Mouse (Mus musculus): ENCODE measurements around the gene Cd63.

The Cd63 gene

DNA sequence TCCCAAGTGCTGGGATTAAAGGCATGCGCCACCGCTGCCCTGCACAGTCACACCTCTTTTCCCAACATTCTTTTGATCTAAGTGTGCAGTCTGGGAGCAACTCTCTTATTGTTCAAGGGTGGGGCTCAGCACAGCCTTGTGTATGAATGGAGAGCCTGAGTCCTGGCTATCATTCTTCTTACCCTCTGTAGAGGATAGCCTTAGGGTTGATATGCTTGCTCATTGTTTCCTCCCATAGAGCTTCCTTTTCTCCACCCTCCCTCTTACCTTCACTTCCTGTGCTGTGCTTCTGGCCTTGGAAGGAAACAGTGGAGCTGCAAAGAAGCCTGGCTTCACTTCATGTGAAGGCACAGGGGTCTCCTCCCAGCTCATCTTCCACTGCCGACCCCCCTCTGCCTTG, at the start of gene Cd63:
Gene Cd63 (plus strand): TSS at position 292 of the 400 bp plus-strand sequence.
- 87% methylated on average over 3 of the region's 3 CpGs for WGBS

DNA sequence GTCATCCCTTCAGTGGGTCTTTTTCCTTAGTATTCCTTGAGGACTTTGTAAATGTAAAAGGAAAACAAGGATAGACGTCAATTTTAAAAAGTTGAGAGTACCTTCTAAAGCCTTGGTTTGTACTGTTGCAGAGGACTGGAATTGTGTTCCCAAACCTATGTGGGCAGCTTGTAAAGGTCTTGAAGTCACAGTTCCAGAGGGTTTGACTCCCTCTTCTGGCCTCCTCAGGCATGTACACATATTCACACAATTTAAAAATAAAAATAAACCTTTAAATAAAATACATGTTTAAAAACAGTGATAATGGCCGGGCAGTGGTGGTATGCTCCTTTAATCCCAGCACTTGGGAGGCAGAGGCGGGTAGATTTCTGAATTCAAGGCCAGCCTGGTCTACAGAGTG, 34.7 kb upstream of the Cd63 start:
- 73% methylated on average over 3 of the region's 3 CpGs for WGBS

DNA sequence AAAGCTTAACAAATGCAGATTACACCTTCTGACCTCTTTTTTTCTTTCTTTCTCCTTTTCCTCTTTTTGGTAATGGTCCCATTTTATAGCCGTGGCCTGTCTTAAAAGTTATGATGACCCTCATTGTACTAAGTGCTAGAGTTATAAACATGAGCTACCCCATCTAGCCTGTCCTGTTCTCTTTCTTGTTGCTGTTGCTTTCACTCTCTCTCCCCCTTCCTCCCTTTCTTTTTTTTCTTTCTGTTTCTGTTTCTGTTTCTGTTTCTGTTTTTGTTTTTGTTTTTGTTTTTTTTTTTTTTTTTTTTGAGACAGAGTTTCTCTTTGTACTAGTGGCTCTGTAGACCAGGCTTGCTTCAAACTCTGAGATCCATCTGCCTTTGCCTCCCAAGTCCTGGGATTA, 34.3 kb upstream of the Cd63 start:
- 77% methylated on average over 1 of the region's 1 CpGs for WGBS

DNA sequence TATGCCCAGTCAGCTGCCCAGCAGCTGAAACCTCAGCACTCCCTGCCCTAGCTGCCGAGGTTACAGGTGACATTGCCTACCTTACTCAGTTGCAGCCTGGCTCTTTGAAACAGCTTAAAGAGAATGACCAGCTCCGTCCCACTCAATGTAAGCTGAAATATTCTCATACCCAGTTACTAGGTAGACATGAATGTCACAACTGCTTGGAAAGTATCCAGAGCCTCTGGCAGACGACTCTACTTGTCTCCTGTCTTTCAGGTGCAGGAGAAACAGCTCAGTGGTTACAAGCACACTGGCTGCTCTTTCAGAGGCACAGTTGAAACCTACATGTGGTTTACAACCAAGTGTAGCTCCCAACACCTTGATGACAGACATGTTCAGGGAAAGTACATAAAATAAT, 30.4 kb upstream of the Cd63 start:
- WGBS = 80% methylated on average over 3 of the region's 3 CpGs

DNA sequence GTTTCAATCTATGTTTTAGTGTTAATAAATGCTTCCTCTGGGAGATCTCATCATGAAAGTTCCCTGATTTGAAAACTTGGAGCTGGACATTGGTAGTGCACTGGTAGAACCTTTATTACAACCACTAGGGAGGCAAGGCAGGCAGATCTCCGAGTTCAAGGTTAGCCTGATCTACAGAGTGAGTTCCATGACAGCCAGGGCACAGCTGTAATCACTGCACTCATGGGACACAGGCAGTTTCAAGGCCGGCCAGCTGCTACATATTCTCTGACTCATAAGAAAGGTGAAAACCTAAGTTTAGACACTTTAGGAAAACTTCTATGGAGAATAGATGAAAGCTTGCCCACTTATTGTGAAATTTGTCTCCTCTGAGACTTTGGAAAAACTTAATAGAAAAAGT, 22.0 kb upstream of the Cd63 start:
- 89% methylated on average over 2 of the region's 2 CpGs for WGBS

DNA sequence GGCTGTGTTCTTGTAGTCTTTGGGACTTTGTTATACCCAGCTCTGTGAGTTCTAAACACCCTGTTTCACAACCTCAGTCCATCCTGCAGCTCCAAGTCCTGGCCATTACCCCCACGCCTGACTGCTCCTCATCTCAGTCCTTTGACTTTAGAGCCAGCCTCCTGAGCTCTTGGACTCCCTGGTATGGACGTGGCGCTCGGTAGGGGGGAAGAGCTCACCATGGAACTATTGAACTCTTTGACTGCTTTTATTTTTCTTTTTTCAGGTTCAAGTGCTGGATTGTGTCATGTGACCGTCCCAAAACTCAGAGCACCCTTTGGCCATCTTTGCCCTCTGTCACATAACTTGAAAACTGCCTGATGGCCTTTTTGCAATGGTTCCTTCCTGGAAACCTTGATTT, 18.7 kb upstream of the Cd63 start:
- 87% methylated on average over 5 of the region's 5 CpGs for WGBS

DNA sequence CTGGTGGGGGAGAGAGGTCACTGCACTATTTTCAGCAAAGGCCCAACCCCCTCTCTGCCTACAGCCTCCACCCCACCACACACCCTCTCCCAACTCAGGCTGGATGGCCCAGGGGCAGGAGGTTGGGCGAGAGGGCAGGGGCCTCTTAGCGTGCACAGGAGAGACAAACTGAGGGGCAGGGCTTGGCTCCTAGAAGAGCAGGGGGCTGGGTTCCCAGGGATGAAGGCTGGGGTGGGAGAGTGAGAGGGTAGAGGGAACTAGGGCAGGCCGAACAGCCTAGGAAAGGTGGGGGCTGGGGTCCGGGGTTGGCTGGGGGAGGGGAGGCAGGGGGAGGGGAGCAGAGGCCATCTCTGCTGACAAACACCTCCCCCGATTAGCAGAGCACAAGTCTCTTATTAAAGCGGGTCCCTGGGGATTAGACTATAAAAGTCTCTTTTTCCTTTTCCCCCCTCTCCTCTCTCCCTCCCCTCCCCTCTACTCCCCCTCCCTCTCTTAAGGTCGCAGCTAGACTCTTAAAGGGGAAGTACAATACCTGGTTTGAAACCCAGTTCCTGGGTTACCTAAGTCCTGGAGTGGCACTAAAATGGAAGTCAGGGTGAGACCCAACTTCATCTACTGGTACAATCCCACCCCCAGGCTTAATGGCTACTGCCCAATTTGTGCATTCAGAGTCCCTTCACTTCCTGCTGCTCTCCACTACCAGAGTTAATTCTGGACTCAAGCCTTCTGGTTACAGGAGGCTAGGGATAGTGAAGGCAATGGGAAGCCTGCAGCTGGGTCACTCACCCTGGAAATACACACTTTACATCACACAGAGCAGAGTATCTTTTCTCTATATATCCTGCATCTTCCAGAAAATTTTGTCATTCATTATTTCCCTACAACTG, 11.6 kb upstream of the Cd63 start:
- 13% methylated on average over 7 of the region's 7 CpGs for WGBS

DNA sequence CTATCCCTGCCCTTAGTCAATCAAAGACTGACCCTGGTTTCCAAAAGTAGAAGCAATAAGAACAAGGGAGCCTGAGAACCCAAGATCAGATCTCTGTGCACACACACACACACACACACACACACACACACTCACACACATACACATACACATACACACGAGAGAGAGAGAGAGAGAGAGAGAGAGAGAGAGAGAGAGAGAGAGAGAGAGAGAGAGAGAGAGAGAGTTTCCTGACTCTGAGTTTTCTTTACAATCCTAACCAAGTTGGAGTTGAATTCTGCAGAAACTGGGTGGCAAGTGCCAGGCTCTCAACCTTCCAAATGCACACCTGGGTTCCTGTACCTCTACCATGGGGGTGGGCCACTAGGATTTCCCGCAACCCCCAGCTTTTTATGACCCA, 10.9 kb upstream of the Cd63 start:
- WGBS = 61% methylated on average over 1 of the region's 2 CpGs

DNA sequence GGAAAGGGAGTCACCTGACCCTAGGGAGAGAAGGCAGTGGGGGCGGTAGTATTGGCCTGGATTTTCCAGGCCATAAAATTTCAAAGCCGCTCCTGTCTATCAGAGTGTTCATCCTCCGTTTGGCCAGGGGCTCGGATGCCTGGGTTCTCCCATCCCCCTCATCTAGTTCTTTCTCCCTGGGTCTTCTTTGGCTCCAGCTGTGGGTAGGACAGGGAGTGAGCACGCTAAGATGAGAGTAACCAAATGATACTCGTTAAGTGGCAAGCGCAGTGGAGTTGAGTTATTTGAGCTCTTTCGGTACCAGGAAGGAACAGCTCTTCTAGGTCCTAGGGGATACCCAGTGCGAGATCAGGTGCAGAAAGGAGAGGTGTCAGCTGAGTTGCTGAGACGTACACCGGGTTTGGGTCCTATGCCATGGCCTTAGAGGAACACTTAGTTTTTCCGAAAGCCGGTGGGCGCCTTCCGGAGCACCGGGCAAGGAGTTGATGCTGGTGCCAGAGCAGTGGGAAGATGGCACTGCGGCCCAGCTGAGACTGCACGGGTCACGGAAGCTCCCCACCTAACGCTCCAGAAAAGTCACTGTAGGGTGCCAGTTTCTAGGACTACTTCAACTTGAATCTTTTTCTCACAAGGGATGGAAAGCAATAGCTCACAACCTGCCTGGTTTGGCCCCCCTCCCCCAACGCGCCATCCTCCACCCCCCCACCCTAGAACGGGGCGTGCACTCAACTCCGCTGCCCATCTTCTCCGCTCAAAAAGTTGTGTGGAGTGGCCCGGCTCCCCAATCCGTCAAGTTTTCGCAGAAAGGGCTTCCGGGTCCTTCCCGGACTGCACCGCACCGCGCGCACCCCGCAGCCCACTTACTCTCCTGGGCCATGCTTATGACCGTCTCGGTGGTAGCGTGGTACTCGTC, 10.2 kb upstream of the Cd63 start:
- 3% methylated on average over 40 of the region's 40 CpGs for WGBS

DNA sequence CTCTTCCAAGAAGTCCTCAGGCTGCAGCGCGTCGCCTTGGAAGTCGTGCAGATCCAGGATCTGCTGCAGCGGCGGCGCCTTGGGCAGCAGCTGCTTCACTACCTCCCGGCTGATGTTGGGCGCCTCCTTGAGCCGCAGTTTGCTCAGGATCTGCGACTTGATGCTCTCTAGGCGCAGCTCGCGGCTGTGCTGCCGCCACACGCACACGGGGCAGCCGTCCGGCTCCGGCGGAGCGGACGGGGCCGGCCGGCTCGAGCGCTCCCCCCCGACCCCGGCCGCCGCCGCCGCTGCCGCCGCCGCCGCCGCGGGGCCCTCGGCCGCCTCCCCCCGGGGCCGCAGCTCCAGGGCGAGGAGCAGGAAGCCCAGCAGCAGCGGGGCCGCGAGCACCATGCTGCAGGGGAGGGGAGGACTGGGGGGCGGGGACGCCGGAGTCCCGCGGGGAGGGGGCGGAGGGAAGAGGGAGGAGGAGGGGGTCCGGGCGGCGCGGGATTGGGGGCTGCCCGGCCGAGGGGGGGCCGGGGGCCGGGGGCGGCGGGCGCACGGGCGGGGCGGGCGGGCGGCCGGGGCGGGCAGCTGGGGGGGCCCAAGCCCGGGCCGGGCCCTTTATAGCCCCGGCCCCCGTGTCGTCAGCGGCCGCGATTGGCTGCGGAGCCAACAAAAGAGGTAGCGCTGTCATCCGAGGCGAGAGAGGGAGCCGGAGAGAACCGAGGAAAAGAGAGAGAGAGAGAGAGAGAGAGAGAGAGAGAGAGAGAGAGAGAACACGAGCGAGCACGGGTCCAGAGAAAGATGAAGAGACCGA, 9.3 kb upstream of the Cd63 start, which contains the start of gene Gdf11:
Gene Gdf11 (minus strand): TSS at position 423 of the 799 bp plus-strand sequence.
- WGBS = under 1% methylated on average over 71 of the region's 89 CpGs

DNA sequence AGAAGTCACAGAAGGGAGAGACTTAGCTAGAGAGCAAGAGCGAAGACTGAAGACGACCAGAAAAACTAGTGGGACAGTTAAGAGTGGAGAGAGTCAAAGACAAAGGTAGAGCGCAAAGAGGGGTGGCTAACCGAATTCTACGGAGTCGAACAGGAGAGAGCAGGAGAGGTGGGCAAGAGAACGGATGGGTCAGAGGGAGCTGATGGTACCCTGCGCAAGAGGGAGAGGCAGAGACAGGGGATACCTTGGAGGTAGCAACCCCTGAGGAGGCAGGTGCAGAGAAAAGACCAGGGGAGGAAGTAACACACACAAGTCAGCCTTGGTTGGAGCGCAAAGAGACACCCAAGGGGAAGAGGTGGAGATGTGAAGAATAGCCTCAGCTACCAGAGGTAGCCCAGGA, 8.5 kb upstream of the Cd63 start:
- 16% methylated on average over 9 of the region's 9 CpGs for WGBS

DNA sequence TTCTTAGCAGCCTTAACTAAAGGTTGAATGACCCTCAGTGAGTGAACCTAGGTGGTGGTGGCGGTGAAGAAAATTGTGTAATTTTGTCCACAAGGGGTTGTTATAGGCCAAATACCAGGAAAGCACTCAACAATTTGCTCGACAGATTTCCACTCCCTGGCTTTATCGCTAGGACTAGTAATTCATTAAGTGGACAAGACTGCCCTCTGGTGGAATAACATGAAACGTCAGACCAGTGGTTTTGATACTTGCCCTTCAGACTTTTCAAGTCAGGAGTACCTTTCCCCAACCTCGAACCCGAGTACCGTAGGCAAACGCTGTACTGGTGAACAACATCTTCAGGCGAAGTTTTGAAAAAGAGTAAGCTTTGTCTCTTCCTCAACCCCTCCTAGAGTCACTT, 5.4 kb upstream of the Cd63 start:
- under 1% methylated on average over 9 of the region's 9 CpGs for WGBS

DNA sequence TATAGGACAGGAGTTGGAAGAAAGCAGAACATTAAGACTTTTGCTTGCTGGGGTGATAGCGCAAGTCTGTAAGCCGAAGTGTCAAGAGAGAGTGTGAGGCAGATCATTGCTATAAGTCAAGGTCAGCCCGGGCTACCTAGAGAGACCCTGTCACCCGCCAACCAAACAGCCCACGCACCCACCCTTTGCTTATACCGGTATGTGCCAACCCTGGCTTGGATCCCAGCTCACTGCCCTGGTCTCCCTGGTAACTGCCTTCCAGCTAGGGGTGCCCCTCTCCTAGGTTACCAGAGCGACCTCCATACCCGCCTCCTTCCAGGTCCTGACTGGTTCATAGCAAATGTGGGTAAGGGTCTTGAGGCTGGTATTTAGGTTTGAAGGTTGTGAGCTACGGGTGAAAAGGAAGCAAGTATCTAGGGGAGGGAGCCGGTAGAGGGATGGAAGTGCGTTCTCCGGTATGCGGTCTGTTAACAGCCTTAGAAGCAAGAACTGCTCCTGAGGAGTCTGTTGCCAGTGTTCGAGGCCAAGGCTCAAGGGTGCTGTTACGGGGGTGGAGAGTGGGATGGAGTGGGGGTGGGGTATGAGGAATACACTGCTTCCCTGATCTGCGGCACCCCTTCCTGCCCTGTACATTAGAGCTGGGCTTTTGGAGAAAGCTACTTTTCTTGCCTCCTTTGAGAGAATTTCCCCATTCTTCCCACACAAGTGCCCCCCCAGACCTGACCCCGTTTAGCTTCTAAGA, 4.7 kb upstream of the Cd63 start:
- 6% methylated on average over 17 of the region's 17 CpGs for WGBS

DNA sequence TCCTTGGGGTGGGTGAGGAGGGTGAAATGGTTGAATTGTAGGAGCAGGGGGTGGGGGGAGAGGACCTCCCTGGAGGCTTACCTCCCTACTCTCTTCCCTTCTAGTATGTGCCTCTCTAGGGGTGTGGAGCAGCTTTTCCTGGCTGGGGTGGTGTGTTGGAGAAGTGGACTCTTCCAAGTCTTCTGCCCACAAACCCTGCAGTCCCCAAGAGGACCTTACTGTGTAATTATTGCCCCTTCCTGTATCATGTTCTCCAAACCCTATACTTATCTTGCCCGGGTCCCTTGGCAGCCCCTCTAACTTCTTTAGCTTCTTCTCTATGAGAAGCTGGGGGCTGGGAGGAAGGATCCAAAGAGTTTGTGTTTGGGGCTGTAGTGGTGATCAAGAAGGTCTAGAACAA, 4.0 kb upstream of the Cd63 start:
- 46% methylated on average over 1 of the region's 1 CpGs for WGBS

DNA sequence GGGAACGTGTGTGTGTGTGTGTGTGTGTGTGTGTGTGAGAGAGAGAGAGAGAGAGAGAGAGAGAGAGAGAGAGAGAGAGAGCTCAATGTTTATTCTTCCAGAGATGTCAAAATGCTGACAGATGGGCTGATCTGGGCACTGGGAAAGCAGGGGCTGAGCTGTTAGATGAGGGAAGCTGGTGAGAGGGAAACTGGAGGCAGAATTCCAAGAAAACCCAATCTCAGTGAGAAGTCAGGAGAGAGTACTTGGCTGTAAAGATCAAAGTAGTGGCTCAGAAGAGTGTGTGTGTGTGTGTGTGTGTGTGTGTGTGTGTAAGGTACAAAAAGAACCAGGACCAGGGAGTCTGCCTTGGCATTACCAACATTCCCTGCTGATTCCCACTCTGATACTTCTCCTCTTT, 3.3 kb upstream of the Cd63 start:
- 11% methylated on average over 1 of the region's 1 CpGs for WGBS

DNA sequence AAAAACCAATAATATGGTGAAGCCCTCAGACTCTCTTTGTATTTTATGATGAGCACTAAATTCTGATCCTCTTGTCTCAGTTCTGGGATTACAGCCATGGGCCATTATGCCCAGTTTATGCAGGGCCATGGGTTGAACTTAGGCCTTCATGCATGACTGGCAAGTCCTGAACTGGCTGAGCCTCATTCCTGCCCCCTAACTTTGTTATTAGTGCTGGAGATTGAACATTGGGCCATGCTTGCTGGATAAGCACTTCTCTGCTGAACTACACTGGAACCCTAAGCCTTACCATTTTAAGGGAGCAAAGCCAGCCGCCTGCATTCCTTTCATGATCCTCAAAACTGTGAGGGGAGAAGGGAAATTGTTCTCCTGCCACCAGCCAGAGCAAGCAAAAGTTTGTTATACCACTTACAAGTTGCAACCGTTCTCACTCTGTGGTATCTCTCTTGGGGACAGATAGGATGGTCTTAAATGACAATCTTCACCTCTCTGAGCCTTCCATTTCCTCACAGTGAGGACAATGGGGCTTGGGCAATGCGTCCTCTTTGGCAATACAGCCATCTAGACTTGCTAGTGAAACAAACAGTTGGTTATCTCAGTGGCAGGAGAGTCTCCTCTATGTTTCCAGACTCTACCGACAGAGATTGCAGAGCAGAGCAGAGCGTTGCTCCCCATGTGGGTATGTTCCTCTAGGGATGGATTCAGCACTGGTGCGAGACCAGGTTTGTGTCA, 864 bp upstream of the Cd63 start:
- 88% methylated on average over 6 of the region's 6 CpGs for WGBS

DNA sequence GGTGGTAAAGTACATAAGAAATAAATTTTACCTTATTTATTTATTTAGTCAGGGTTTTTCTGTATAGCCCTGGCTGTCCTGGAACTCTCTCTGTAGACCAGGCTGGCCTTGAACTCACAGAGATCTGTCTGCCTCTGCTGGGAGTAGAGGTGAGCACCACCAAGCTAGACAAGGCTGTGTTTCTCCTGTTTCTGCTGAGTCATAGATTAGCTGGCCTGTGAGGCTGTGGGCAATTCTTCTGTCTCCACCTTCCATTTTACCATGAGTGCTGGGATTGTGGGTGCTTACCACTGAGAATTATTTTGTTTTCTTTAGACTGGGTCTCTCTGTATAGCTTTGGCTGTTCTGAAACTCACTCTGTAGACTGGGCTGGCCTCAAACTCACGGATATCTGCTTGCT, 620 bp downstream of the Cd63 start:
- 83% methylated on average over 1 of the region's 1 CpGs for WGBS

DNA sequence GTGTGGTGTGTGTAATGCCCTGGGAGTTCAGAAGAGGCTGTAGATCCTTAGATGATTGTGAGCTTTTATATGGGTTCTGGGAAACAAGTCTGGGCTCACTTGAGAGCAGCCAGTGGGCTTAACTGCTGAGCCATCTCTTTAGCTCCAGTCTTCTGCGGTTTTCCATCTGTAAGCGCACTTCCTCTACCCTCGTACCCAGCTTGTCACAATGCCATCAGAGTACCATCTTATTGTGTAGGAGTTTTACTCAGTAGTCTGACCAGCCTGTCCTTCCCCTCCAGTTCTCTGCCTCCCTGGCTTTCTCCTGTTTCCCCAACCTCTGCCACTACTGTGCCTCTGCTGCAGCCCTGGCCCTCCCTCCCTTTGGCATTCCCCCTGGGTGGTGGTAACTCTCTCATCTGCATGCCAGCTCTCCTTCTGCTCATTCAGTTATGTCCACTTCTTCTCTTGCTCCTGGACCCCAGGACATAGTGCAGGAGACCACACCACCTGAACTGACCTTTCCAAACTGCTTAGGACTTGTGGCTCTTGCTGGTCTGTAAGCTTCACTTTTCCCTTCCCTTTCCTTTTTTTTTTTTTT, 1.7 kb downstream of the Cd63 start:
- 92% methylated on average over 3 of the region's 3 CpGs for WGBS

DNA sequence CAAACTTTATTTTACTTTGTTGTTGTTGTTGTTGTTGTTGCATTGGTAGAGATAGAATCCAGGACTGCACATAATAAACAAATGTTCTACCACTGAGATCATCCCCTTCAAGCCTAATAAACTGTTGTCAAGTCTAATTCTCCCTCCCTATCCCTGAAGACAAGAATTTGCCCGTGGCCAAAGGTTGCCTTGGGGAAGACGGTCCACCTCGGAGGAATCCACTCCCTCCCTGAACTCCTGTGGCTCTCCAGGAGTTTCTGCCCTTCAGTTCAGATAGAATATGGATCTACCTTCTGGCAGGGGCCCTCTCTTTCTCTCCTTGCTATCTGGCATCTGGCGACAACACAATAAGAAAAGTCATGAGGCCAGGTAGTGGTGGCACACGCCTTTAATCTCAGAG, 4.0 kb downstream of the Cd63 start:
- WGBS = 87% methylated on average over 5 of the region's 5 CpGs

DNA sequence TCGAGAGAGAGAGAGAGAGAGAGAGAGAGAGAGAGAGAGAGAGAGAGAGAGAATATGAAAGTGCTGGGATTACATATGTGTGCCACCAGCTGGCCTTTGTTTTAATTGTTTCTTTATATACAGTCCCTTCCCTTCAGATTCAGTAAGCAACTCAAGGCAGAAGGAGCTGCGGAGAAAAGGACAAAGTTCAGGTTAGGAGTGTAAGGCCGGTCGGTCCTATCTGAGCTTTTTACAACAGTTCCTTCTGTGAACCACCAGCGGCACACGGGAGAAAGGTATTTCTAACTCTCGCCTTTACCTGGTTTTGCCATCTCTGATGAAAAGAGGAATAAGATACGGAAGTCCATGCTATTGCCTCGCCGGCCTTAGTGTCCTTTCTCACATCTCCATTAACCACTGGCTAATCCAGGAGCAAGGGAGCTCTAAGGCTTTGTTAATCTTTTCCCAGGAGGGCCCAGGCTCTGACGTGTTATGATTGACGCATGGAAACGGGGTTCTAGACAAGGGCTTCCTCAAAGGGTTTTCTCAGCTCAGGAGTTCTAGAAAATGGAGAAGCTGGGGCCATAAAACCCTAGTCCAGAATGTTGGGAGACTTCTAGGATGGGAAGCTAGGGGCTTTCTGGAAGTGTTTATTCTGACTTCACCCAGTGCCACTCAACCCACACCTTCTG, 8.1 kb downstream of the Cd63 start:
- WGBS = 76% methylated on average over 13 of the region's 13 CpGs
